Mouse (Mus musculus) spleen, postnatal 36 days (tissue): ENCODE results near the gene Tollip.
"Not testable (repeated sequence)": the region's sequence is repeated elsewhere in the genome, so short reads cannot be mapped to it uniquely, and the experiment has no call there.

ENCODE experiments used
- DNase-seq, 2 experiments: peaks; one replicate each; pipeline ENCODE4 v3.0.0; 2022; ENCODE audit warnings: low spot score in 2 of 2, mixed read lengths in 1 of 2

Tollip gene

DNA sequence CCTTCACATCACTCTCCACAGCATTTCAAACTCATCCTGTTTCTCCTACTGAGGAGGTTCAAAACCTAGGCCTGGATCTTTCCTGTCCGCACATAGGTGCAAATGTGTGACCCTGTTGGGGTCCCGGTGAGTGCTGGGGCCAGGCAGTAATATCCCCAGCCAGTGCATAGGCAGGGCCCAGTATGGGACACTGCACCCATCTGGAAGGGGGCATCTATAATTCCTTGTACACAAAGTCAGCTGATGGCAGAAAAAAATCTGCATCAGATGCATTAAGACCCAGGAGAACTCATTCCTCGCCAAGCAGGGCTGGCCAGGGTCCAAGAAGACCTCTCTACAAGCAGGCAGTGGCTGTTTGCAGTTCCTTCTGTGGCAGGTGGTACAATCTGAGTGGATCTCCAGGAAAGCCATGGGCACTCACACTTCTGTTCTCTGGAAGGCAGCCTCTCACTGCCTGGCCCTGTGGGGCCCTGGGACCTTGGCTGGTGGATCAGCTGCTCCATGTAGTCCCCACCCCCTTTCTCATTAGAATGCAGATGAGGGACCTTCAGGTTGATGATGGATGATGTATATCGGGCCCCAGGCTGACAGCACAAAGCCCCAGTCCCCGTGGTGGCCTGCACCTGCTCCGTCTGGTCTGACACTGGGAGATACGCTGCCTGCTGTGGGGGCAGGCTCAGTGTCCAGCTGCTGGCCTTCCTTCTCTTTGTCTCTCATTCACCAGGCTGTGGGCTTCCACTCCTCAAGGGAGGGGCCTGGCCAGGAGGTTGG lies 16.0 kb upstream of the Tollip start:
- DNase-seq, result no peak

DNA sequence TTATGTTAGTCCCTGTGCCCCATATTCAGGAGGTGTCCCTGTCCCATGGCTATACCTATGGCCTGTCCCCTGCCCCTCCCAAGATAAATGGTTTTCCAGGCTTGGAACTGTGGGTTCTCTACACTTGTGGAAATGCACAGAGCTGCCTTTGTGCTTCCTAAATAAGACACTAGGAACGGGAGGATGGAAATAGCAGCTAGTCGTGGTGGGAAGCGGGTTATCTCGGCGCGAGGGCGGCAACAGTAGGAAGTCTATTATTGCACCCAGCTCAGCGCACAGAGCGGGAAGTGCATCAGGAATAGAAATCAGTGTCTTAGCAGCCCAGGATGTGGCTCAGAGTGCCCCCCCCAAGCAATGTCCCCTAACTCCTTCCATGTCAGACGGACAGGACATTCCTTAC lies 10.3 kb upstream of the Tollip start:
- no peak for DNase-seq

DNA sequence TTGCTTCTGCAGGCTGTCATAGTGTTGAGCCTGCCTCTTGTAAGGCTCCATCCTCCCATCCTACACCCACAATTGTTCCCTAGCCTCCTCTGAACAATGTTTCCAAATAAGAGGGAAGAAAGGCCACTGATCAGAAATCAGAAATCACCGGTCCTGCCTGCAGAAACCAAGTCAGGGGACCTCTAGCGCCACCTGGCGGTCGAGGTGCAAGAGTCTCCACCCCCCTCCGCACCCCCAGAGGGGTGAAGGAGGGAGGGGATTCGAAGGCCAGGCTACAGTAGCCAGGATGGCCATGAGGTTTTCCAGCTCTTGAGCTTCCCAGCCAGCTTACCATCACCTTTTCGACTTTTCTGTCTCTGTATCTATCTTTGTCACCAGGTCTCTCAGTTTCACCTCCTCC lies 6.6 kb upstream of the Tollip start:
- DNase-seq, result peak; percentile 19 to 38

GRCm38 (mm10) chr7:141924121-141924520 lies 5.8 kb upstream of the Tollip start:
- not testable (repeated sequence) for DNase-seq

- DNase-seq, result no peak
Observed at GRCm38 (mm10) chr7:141911305-141911704, 7.0 kb downstream of the Tollip start.

DNA sequence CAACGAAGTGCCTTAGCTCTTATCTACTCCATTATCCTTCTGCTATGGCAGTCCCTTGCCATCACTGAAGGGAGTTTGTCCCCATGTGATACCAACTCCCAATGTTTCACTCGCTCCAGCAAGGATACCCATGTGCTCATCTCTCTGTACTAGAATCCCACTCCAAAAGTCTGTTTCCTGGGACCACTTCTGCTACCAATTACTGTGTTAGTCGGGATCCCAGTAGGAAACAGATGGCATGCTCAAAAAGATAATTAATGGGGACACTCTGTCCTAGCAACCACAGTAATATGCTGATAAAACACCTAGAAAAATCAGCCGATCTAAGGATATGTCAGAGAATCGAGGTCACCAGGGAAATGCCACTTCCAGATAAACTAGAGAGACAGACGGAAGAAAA lies 9.7 kb downstream of the Tollip start:
- DNase-seq, result no peak

DNA sequence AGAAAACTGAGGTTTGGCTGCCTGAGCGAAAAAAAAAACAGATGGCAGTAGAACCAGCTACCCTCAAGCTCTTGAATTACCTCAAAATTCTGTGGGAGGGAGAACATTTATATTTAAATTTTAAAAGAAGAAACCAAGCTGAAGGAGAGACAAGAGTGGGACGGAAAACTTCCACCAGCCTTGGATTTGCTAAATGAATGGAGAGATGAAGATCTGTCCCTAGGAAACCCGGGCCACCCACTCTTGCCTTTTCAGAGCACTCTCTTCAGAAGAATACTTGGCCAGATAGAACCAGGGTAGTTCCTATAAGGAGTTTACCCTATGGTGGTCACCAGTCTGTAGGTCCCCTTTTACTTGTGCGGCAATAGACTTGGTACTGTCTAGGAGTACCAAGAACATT lies 15.5 kb downstream of the Tollip start:
- no peak for DNase-seq

- DNase-seq, result peak; percentile 100
Observed at GRCm38 (mm10) chr7:141902269-141902729, 16.0 kb downstream of the Tollip start.

DNA sequence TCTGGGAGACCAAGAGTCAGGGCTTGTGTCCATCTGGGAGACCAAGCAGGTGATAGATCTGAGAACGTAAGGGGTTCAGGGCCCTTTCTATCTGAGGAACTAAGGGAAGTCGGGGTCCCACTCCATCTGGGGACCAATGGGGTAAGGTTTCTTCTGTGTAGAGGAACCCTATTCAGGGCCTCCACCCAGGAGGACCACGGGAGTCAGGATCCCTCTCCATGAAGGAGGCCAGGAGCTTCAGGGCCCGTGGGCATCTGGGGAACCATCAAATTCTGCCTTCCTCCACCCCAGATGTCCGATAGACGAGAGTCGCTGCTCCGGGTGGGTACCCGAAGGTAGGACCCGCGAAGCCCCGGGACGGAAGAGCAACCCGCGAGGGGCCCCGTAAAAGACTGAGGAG lies 16.5 kb downstream of the Tollip start:
- no peak for DNase-seq

- DNase-seq, result no peak
Observed at GRCm38 (mm10) chr7:141892151-141892550, 26.2 kb downstream of the Tollip start.

DNA sequence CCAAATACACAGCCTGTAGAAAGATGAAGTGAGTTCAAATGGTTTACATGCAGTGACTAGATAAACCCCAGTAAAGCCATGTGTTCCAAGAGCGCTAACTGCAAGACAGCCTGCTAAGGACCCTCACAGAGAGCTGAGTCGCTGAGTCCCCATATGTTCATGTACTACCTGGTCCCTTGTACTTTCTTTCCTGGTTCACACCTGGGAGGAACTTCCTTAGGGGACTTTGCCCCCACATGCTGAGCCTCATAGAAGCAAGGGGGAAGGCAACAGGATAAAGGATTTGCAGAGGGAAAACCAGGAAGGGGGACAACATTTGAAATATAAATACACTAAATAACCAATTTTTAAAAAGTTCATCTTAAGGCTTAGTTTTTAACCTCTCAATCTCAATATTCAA lies 39.5 kb downstream of the Tollip start:
- no peak for DNase-seq

- no peak for DNase-seq
Observed at GRCm38 (mm10) chr7:141874891-141875290, 43.4 kb downstream of the Tollip start.

DNA sequence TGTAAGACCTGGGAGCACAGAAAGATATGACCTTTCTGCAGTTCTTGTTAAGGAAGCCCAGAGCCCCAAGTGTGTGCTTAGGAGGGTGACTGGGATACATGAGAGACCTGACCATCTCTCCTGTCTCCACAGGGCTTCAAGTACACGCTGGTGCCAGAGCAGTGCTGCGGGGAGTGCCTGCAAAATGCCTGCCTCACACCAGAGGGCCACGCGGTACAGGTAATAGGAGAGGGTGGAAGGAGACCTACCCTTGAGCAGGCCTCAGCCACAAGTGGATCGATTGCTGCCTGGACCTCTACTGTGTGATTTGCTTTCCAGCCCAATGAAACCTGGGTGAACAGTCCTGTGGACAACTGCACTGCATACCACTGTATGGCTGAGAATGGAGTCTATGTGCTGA lies 47.8 kb downstream of the Tollip start:
- no peak for DNase-seq

DNA sequence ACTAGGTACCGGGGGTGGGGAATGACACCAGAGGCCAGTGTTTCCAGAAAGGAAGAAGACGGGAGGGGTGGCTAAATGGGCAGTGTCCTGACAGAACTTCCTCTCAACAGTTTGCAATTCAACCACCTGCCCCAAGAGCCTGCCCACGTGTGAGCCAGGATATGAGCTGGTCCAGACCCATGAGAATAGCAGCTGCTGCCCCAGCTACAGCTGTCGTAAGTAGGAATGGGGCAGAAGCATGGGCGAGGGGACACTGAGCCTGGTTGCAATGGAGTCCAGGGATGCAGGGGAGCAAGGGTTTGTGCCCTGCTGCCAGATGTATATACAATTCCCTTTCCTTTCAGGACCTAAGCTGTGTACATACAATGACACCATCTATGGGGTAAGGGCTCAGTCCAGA lies 48.7 kb downstream of the Tollip start:
- DNase-seq, result no peak

- DNase-seq, result no peak
Observed at GRCm38 (mm10) chr7:141861046-141861445, 57.3 kb downstream of the Tollip start.

DNA sequence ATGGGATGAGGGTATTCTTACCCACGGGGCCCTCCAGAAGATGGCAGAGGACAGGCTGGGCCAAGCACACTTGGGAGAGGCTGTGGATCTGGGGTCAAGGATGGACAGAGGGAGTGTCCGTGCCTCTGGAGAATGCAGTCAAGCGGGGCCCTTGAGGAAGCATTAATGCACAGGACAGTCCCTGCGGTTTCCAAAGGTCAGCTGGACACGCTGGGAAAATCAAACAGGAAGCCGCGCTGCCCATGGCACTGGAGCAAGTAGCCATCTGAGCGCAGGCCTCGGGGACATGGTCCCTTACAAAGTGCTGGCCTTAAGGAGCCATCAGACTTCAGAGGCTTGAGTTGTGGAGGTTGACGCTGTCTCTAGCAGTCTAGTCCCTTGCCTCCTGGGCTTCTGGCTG lies 78.0 kb downstream of the Tollip start:
- DNase-seq, result no peak

DNA sequence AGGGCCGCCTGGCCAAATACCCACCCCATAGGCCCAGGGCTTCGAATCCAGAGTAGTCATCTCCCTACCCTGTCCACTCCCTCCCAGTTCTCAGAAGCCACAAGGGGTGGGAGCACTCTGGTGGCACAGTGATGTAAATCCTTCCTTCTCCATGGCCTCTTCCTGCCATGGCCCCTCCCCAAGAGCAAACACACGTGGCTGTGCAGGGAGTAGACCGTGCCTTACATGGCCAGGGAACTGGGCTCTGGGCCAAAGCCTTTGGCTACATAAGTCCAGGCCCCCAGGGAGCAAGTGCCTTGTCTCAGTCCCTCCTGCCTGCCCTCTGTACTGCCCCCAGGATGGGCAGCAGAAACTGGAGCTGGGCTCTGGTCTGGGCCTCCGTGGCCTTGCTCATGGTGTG lies 79.5 kb downstream of the Tollip start, which contains the start of gene Muc5b:
Gene Muc5b, plus strand, starts transcription at position 292 of the 400 bp plus-strand sequence.
- no peak for DNase-seq

DNA sequence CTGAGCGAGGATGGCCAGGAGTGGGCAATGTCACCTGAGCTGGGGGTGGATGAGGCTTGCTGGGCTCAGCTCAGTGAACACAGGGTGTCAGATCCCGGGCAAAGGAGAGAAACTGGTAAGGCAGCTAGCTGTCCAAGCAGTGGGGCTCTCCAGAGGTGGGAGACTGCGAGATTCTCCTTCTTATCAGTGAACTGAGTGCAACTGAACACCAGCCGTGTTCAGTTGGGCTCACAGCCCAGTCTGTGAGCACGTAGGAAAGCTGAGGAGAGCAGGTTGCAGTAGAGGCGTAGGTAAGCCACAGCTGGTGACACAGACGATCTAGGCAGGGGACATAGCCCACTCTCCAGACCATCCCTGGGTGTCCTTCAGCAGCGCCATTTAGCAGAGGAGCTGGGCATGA lies 81.9 kb downstream of the Tollip start:
- DNase-seq, result no peak

GRCm38 (mm10) chr7:141835941-141836340 lies 82.4 kb downstream of the Tollip start:
- DNase-seq, result no peak
